Mouse (Mus musculus) cerebellum, postnatal 4 days (tissue): ENCODE measurements around the gene Lrig2.
A peak's percentile ranks its signal among the peaks of the same experiment; 100 is the strongest.

Experiments
- DNase-seq, 2 experiments: peaks; one replicate each; pipeline ENCODE4 v3.0.0; 2022; ENCODE audit warnings: low spot score in 2 of 2, mixed read lengths in 1 of 2

The Lrig2 gene

DNA sequence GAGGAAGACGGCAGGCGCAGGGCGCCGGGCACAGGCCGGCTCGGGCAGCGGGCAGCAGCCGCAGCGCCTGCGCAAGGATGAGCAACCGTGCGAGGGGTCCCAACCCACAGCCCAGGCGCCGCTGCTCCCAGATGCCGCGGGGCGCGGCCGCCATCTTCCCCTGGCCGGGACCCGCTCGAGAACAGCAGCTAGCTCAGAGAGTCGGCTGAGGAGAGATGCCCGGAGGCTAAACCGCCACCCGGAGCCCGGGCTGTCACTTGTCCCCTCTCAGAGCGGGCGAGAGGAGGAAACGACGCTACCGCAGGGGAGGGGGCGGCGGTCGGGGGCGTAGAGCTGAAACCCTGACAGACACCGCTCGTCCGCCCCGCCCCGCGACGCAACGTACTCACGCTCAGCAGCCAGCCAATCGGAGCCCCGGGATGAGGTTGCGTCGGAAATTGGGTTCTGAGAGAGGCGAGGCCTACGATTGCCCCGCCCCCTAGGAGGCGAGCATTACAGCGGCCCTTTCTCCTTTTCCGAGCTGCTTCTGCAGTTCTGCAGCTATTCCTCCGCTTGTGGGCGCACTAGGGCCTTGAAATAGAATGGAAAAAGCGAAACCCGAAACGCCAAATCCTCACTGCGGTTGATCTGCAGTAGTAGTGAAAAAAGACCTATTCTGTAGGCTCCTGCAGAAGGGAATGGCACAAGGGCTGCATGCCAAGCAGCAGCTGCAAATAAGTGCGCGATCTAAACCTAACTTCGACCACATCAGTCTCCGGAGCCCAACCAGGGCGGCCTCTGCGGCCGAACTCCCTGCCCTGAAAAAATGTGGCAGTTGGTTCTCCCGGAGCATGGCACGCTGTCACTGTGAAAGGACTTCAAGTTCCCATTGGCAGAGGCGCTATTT lies at the start of gene Lrig2:
TSS of gene Lrig2 (minus strand) at position 381 of the 886 bp plus-strand sequence.
- DNase-seq: peak; percentile 94 to 99

DNA sequence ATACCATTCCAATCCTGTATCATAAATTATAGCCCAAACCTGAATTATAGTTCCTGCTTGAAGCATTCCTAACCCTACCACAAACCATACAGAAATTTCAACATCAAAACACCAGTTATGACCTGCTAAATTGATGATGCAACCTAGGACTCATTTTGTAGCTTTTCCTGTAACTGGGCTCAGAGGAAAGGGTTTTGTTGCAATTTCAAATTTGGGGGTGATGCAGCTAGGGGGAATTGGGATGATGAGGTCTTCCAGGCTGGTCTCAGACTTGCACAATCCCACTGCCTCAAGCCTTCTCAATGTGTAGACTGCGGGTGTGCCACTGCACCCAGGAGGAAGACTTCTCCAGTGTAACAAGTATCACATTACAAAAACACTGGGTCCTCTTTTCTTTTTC lies 44.9 kb upstream of the Lrig2 start:
- DNase-seq: no peak

GRCm38 (mm10) chr3:104550594-104550993 lies 38.9 kb upstream of the Lrig2 start:
- no peak for DNase-seq

DNA sequence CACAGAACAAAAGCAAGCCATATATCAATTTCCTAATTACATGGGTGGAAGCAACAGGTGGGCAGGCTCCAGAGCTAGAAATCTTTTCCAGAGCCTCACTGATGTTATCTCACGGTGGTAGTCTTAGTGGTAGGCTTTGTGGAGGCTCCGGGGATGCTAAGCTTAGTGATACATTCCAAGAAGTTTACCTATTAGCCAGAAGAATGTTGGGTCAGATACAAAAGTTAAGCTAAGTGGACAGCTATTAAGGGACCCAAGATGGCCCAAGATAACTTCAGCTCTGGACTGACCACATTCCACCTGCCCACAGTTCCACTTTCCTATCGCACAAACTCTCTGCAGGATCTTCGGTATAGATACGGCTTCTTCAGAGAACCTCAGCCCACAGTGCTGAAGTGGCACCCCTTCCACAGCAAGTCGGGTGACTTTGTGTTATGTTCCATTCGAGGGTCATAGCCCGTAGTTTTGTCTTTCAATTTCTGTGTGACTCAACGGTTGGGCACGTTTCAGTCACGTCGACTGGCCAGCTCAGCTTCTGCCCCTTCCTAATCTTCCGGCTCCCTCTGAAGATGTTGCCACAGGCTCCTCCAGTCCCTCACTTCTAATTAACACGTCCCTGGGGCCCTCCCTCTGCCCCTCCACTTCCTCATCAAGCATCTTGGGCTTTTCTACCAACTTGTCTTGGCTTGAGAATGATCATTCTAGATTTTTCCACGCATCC lies 36.8 kb upstream of the Lrig2 start:
- DNase-seq: no peak

DNA sequence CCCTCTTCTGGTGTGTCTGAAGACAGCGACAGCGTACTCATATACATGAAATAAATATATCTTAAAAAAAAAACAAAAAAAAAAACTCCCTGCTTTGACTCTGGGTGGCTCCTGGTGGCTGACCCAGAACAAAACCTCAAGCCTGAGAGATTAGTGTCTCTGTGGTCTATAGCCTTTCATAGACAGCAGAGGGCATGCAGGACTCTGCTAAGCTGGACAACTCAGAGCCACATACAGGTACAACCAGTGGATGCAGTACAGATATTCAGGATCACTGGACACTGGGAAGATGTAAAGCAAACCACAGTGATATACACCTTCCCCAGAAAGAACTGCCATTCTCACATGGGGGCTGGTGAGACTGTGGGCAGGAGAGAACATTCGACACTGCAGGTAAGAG lies 32.1 kb upstream of the Lrig2 start:
- no peak for DNase-seq

GRCm38 (mm10) chr3:104542065-104542429 lies 30.3 kb upstream of the Lrig2 start:
- DNase-seq: no peak

DNA sequence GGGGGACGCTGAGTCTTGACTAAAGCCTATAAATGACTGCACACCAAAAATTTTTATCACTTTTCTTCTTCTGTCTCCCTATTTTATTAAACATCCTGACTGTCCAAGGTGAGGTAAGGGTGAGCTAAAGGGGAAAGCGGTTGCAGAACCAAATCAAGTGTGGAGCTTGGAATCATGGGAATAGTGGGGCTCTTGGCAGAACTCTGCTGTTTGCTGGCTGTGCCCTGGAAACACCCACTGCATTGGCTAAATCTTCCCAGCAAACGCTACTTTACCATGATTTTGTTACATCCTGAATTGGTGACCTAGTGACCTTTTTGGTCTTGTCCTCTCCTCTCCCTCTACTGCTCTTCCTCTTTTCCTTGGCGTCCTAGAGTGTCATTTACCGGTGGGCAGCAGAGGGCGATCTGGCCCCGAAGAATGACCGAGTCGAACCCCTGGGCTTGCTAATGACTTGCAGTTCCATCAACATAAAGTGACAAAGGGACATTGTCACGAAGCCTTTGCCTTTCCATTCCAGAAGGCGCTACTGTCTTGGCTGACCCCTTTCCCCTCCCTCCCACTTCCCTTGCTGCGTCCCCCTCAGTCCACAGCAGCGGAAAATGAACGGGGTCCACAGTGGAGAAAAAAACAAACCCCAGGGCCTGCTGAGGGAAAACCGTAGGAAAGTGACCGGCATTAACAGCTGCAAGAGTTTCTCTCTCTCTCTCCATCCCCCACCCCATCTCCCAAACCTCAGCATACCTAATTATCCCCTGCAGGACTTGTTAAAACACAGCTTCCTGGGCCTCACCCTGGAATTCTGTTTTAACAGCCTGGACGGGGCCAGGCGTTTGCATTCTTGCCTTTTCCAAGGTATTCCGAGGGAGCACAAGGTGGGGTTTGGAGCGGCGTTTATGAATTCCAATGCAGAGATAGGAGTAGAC lies 29.7 kb upstream of the Lrig2 start:
- peak; percentile 55 to 79 for DNase-seq

GRCm38 (mm10) chr3:104540480-104541138 lies 28.9 kb upstream of the Lrig2 start:
- DNase-seq: no peak

GRCm38 (mm10) chr3:104533223-104533622 lies 21.5 kb upstream of the Lrig2 start:
- DNase-seq: no peak

GRCm38 (mm10) chr3:104526115-104526882 lies 14.6 kb upstream of the Lrig2 start:
- no peak for DNase-seq

- DNase-seq: no peak
Observed at GRCm38 (mm10) chr3:104525516-104525915, 13.8 kb upstream of the Lrig2 start.

DNA sequence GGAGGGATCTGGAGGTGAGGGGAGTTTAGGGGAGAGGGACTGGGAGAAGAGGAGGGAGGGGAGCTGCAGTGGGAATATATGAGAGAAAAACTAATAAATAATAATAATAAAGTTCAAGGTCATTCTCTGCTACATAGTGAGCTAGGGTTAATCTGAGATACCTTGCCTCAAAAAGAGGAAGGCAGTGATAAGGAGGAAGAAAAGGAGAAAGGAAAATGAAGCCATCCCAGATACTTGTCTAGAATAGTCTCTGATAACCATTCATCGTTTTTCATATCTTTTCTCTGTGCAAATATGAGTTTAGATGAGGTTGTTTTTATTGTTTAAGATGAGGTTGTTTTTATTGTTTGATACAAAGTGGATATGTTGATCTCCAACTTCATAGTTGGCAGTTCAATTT lies 13.3 kb upstream of the Lrig2 start:
- DNase-seq: no peak

GRCm38 (mm10) chr3:104523333-104523871 lies 11.7 kb upstream of the Lrig2 start:
- DNase-seq: no peak

DNA sequence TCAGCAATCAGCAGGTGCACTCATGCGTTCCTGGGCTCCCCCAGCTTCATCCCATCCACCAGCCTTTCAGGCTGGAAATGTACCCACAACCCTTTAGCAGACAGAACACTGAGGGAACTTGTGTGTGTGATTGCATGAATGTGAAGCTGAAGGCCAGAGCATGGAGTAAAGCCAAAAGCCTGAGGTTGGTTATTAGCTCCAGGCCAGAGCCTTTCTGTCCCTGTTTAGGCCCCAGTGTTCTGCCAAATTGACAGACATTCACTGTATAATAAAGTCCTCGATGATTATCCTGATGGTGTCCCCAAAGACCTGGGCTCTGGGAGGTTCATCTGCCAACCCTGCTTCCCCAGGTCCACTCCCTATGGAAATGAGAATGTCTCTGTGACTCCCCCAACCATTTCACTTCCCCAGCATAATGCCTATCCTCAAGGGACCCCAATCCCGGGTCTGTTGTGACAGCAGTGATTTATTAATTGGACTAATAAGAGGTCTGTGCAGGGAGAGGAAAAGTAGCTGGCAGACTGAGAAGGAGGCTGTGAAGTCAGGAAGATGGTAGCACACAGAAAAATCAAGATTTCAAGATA lies 9.7 kb upstream of the Lrig2 start:
- no peak for DNase-seq

DNA sequence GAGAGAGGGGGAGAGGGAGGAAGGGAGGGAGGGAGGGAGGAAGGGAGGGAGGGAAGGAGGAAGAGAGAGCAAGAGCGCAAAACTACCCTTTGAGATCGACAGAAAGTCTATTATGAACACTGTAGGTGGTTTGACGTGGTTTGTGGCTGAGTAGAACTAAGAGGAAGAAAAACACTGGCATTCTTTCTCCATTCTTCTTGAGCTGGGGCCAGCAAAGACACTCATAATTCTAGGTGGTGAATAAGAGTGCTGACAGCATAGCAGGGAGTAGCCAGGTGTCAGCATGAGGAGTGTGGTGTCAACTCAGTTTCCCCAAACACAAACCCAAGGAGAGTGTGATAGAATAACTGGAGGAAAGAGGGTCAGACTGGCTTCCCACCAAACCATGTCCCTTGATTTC lies 8.8 kb upstream of the Lrig2 start:
- no peak for DNase-seq

DNA sequence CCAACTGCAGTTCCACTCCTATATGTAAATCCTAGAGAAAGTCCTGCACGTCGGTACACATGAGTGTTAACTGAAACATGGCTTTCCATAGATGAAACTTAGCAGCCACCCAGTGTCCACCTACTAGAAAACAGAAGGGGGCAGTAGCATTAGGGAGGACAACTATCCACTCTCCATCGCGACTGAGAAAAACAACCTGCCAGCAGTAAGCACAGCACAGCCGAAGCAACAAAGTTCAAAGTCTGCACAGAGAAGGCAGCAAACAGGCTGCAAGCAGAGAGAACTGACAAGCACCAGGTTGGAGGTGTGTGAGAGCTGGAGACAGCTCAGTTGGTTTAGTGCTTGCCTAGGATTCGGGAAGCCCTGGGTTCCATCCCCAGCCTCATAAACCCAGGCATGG lies 7.2 kb upstream of the Lrig2 start:
- no peak for DNase-seq

GRCm38 (mm10) chr3:104518411-104518810 lies 6.7 kb upstream of the Lrig2 start:
- DNase-seq: no peak

- DNase-seq: no peak
Observed at GRCm38 (mm10) chr3:104517161-104517560, 5.4 kb upstream of the Lrig2 start.

DNA sequence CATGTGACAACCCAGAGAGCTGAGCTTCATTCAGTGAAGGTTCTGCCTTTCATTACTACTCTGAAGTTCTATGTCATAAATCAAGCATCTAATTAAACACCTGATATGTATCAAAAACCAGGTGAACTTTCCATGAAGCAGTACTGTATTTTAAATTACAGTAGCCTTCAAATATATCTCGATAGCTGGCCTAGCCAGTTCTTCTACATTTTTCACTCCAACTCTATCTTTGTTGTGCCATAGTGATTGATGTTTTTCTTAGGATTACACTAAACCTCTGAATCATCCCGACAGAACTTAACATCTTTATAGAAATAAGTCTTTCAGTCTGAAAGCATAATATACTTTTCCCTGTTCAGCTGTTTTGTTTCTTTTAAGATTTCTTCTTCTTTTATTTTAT lies 2.8 kb upstream of the Lrig2 start:
- no peak for DNase-seq

GRCm38 (mm10) chr3:104512424-104512748 lies 668 bp upstream of the Lrig2 start:
- no peak for DNase-seq
